Mouse (Mus musculus): ENCODE results near the gene Hist1h4b.
"Not testable (repeated sequence)": the region's sequence is repeated elsewhere in the genome, so short reads cannot be mapped to it uniquely, and the experiment has no call there.

Gene Hist1h4b

GRCm38 (mm10) chr13:23756790-23757189 lies at the start of gene Hist1h4b:
Gene Hist1h4b (plus strand): TSS chr13:23757013.
- DNase-seq (ENCODE audit: low spot score): peak; percentile 98

DNA sequence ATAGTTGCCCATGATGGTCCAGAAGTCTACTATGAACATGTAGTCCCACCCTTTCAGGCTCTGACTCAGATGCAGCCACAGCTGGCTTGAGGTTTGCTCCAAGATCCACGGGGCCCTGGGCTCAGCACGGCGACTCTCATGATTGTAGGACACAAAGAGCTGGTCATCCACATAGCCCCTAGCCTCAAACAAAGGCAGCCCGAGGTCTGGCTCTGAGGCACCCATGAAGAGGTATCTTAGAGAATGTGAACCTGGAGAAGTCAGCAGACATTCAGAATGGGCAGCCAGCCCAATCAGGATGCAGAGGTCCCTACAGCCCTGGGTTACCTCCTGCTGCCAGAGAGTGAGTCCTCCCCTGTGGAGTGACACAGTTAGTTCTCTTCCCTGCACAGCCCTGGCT lies 48.8 kb upstream of the Hist1h4b start:
- no peak for DNase-seq (ENCODE audit: low spot score)

- DNase-seq (ENCODE audit: low spot score): no peak
These were observed 48.2 kb upstream of the Hist1h4b start for GRCm38 (mm10) chr13:23708654-23709053.

- no peak for DNase-seq (ENCODE audit: low spot score)
These were observed 47.0 kb upstream of the Hist1h4b start for GRCm38 (mm10) chr13:23709714-23710373.

- no peak for DNase-seq (ENCODE audit: low spot score)
These were observed 46.3 kb upstream of the Hist1h4b start, which contains the start of gene Hfe for GRCm38 (mm10) chr13:23710374-23711089. Gene Hfe (minus strand): TSS chr13:23710854.

DNA sequence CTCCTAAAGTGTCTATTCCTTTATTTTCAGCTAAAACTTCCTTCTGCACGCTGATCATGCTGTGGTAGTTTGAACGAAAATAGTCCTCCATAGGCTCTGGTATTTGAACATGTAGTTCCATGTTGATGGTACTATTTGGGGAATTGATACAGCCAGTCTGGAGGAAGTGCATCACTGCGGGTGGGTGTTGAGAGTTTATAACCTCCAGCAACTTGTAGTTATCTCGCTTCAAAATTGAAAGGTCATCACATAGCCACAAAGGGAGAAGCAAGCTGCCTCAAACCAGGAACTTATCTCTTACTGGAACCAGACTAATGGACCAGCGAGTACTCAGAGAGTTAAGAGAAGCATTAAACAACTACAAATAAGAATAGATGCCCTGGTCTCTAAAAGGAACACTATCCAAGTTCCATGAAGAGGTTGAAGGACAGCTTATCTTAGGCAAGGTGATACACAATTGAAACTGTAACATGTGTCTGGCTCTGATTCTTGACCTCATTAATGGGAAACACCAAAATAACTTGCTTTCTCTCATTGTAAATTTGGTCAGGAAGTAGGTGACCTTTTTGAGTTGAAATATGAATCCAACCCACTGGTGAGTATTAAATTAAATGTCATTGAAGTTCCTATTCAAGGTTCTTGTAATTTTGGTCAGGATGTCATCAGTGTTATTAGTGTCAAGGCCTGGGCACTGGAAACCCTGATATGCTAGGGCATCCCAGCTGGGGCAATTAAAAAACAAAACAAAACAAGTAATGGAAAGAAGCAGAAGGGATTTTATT lies 40.4 kb upstream of the Hist1h4b start:
- no peak for DNase-seq (ENCODE audit: low spot score)

- no peak for DNase-seq (ENCODE audit: low spot score)
These were observed 39.6 kb upstream of the Hist1h4b start for GRCm38 (mm10) chr13:23717176-23717575.

GRCm38 (mm10) chr13:23717593-23718245 lies 39.1 kb upstream of the Hist1h4b start:
- DNase-seq (ENCODE audit: low spot score): not testable (repeated sequence)

DNA sequence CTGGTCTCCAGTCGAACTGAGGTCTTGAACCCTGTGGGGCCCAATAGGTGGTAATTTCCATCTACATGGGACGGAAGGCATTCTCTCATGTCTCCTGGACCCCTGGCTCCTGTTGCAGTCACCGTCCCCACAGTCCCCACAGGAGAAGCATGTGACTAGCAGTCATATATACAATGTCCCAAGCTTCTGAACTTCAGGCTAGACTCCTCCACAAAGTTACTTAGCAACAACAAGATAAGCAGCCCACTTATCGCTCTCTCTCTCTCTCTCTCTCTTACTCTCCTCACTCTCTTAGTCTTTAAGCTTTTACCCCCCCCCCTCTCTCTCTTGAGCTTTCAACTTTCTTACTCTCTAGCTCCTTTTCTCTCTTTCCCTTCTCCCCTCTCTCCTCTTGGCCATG lies 32.6 kb upstream of the Hist1h4b start:
- no peak for DNase-seq (ENCODE audit: low spot score)

- no peak for DNase-seq (ENCODE audit: low spot score)
These were observed 31.6 kb upstream of the Hist1h4b start for GRCm38 (mm10) chr13:23725213-23725612.

DNA sequence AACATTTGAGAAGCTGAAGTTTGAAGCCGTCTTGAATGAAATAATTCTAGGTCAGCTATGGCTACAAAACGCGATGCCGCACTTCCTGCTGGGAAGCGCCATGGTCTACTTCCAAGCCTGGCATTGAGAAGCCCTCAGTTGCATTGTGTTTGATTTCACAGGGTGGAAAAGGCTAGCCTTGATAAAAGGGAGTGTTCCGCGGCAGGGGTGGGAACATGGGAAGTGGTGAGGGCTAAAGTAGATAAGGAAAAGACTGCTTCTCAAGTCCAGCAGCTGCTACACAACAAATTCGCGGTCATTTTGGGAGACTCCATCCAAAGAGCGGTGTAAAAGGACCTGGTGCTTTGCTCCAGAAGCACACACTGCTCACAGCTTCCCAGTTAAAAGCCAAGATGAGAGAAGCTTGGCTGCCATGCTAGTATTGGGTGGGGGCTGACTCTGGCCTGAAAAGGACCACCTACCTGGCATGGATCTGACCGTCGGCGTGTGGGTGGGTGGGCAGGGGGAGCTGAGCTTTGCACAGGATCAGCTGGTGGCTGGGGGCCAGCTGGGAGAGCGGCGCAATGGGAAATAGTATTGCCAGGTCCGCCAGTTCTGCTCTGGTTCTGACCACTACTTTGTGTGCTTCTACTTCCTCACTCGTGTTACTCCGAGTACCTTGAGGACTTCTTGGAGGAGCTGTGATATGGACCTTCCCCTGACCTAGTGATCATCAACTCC lies 28.2 kb upstream of the Hist1h4b start:
- no peak for DNase-seq (ENCODE audit: low spot score)

DNA sequence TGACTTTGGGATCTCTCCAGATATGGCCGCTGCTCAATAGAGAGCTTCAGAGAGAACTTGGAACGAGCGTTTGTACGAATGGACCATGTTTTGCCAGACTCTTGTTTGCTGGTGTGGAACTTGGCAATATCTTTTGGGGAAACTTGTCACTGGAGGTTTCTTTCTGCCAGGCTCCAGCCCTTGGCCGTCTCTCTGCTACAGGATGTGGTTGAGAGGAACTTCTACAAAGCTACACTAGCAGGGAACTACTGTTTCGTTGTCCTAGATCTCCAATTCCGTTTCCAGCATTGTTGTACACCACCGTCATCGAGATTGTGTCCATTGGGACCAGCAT lies 27.7 kb upstream of the Hist1h4b start:
- DNase-seq (ENCODE audit: low spot score): no peak

DNA sequence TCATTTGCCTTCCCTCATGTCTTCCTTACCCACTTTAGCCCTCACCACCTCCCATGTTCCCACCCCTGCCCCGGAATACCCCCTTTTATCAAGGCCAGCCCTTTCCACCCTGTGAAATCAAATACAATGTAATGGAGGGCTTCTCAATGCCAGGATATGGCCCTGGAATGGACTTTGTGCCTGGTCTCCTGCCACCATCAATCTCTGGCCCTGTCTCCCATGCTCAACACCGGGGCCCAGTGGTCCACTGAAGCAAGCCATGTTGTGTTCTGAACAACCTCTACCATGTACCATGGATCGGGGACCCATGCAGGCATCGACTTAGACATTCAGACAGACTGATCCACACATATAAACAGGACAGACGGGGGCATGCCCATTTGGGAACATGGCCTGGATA lies 27.1 kb upstream of the Hist1h4b start:
- DNase-seq (ENCODE audit: low spot score): no peak

- DNase-seq (ENCODE audit: low spot score): no peak
These were observed 26.3 kb upstream of the Hist1h4b start for GRCm38 (mm10) chr13:23730479-23730878.

GRCm38 (mm10) chr13:23732156-23732804 lies 24.5 kb upstream of the Hist1h4b start:
- peak; percentile 38 for DNase-seq (ENCODE audit: low spot score)

- DNase-seq (ENCODE audit: low spot score): no peak
These were observed 19.7 kb upstream of the Hist1h4b start for GRCm38 (mm10) chr13:23737091-23737490.

GRCm38 (mm10) chr13:23738041-23738440 lies 18.8 kb upstream of the Hist1h4b start:
- peak; percentile 54 for DNase-seq (ENCODE audit: low spot score)

- peak; percentile 95 for DNase-seq (ENCODE audit: low spot score)
These were observed 18.1 kb upstream of the Hist1h4b start, which contains the start of gene Hist1h1c for GRCm38 (mm10) chr13:23738677-23739068. Gene Hist1h1c (plus strand): TSS chr13:23738808.

DNA sequence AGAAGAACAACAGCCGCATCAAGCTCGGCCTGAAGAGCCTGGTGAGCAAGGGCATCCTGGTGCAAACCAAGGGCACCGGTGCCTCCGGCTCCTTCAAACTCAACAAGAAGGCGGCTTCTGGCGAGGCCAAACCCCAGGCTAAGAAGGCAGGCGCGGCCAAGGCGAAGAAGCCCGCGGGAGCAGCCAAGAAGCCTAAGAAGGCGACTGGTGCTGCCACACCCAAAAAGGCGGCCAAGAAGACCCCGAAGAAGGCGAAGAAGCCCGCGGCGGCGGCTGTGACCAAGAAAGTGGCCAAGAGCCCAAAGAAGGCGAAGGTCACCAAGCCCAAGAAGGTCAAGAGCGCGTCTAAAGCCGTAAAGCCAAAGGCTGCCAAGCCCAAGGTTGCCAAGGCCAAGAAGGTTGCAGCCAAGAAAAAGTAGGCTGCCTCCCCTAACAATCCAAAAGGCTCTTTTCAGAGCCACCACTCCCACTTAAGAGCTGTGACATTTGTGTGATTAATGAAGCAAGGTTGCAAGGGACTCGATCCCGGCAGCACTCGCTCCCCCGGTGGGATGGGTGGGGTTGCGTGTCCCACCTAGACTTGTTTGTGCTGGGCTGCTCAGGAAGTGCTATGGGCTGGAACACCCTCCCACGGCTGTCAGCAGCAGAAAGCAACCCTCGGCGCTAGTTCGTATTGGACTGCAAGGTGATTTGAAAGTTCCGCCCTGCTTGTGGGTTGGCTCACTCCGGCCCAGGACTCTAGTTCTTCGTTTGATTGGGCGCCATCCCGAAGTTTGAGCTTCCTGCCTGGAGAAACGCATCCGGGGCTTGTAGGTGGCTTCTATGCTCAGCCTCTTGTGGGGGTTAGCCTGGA lies 17.5 kb upstream of the Hist1h4b start:
- DNase-seq (ENCODE audit: low spot score): peak; percentile 93

DNA sequence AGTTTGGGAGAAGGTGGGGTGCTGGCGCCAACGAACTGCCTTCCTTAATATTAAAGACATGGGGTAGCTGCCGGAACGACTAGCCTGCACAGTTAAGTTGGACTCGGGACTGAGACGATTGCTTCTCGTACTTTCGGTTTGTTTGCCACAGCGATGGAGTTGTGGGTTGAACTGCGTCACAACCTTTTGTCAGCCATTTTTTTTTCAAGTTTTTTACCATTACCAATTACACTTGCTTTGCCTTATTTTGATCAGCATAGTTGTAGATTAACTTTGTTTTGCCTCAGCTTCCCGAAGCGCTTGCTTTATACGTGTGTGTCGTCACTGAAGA lies 16.9 kb upstream of the Hist1h4b start:
- DNase-seq (ENCODE audit: low spot score): no peak

All from c-Kit-positive CD71-positive TER-119-positive erythroid progenitor cells, embryonic 14.5 days (primary cell).